Mouse (Mus musculus): ENCODE results near the gene Slc22a21. TPM values are rescaled to one million over a fixed set of nuclear protein-coding genes. Genes with fewer than 3 reads are reported as not detected.
"Not testable (repeated sequence)": the region's sequence is repeated elsewhere in the genome, so short reads cannot be mapped to it uniquely, and the experiment has no call there.

The Slc22a21 gene
- polyA plus RNA-seq, 1 experiment = 0.29 TPM

GRCm38 (mm10) chr11:54002147-54002760 is 22.1 kb upstream of the Slc22a21 start:
- Histone ChIP-seq H3K9me3 (no peaks in the 10 kb centered on the region), H3K36me3 (replicated peaks; ENCODE audit: low read length) (no peaks in the 10 kb centered on the region), H3K4me1 (peaks cover 4% of the 10 kb centered on the region; the same call in 1 of the 2 replicates), H3K4me3 (replicated peaks) (no peak overlapping the region), H3K27me3 (replicated peaks) (peaks cover 48% of the 10 kb centered on the region)
- TF ChIP-seq GATA1 (IDR thresholded peaks at IDR 0.05; ENCODE audit: borderline replicate concordance, low read length) = no peak

DNA sequence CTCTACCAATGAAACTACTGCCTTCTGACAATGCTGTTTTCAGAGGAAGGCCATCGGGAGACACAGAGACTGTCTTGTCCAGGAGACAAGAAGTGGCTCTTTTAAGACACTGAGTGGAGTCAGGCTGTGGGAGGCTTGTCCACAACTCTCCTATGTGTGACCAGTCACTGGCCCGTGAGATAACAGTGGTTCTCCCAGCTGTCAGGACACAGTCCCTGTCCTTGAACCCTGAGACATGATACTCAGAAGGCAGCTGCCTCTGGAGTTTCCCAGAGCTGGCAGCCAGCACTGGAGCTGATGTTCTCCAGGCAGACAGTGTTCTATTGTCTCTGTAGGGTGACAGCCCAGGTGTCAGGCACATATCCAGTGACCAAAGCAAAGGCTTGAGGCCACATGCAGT is 17.5 kb upstream of the Slc22a21 start:
- no peak overlapping the region for H3K4me3 ChIP-seq (replicated peaks)
- TF ChIP-seq GATA1 (IDR thresholded peaks at IDR 0.05; ENCODE audit: borderline replicate concordance, low read length) (no peak), FLI1 (IDR thresholded peaks at IDR 0.05; ENCODE audit: low read length) (no peak)
- H3K4me1 ChIP-seq = peaks cover 4% of the 10 kb centered on the region; the same call in 1 of the 2 replicates
- H3K27me3 ChIP-seq (replicated peaks) = peaks cover 48% of the 10 kb centered on the region
- no peaks in the 10 kb centered on the region for H3K36me3 ChIP-seq (replicated peaks; ENCODE audit: low read length)
- no peaks in the 10 kb centered on the region for H3K9me3 ChIP-seq

- TF ChIP-seq GATA1 (IDR thresholded peaks at IDR 0.05; ENCODE audit: borderline replicate concordance, low read length) (no peak), FLI1 (IDR thresholded peaks at IDR 0.05; ENCODE audit: low read length) (no peak)
- no peaks in the 10 kb centered on the region for H3K4me1 ChIP-seq
- H3K36me3 ChIP-seq (replicated peaks; ENCODE audit: low read length) = no peaks in the 10 kb centered on the region
- H3K27me3 ChIP-seq (replicated peaks) = peaks cover 30% of the 10 kb centered on the region
- H3K4me3 ChIP-seq (replicated peaks) = no peak overlapping the region
- H3K9me3 ChIP-seq = no peaks in the 10 kb centered on the region
Observed at GRCm38 (mm10) chr11:53992264-53992663, 12.1 kb upstream of the Slc22a21 start.

- H3K4me1 ChIP-seq = no peaks in the 10 kb centered on the region
- H3K27me3 ChIP-seq (replicated peaks) = peaks cover 27% of the 10 kb centered on the region
- no peaks in the 10 kb centered on the region for H3K36me3 ChIP-seq (replicated peaks; ENCODE audit: low read length)
- H3K9me3 ChIP-seq = no peaks in the 10 kb centered on the region
- TF ChIP-seq FLI1 (IDR thresholded peaks at IDR 0.05; ENCODE audit: low read length) (no peak), GATA1 (IDR thresholded peaks at IDR 0.05; ENCODE audit: borderline replicate concordance, low read length) (no peak)
- no peak overlapping the region for H3K4me3 ChIP-seq (replicated peaks)
Observed at GRCm38 (mm10) chr11:53989232-53989631, 9.1 kb upstream of the Slc22a21 start.

- no peak overlapping the region for H3K4me3 ChIP-seq (replicated peaks)
- peaks cover 23% of the 10 kb centered on the region for H3K27me3 ChIP-seq (replicated peaks)
- H3K4me1 ChIP-seq = no peaks in the 10 kb centered on the region
- H3K36me3 ChIP-seq (replicated peaks; ENCODE audit: low read length) = no peaks in the 10 kb centered on the region
- TF ChIP-seq FLI1 (IDR thresholded peaks at IDR 0.05; ENCODE audit: low read length) (no peak), GATA1 (IDR thresholded peaks at IDR 0.05; ENCODE audit: borderline replicate concordance, low read length) (no peak)
- no peaks in the 10 kb centered on the region for H3K9me3 ChIP-seq
Observed at GRCm38 (mm10) chr11:53988081-53988480, 7.9 kb upstream of the Slc22a21 start.

DNA sequence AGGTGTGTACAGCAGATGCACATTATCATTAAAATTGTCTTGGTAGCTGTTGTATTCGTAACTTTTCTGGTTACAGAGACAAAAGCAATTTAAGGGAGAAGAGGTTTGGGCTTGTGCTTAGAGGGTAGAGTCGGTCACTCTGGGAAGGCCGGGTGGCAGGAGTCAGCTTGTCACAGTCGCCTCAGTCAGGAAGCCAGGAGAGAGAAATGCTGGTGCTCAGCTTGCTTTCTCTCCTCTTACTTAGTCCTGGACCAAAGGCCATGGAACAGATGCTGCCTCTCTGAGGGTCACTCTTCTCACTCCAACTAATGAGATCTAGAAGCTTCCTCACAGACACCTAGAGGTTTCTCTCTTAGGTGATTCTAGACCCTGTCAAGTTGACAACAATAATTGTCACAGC is 1.3 kb upstream of the Slc22a21 start:
- TF ChIP-seq FLI1 (IDR thresholded peaks at IDR 0.05; ENCODE audit: low read length) = no peak
- no peak for TF ChIP-seq GATA1 (IDR thresholded peaks at IDR 0.05; ENCODE audit: borderline replicate concordance, low read length)
- no peak overlapping the region for H3K4me3 ChIP-seq (replicated peaks)
- H3K27me3 ChIP-seq (replicated peaks) = peaks cover 19% of the 10 kb centered on the region
- no peaks in the 10 kb centered on the region for H3K9me3 ChIP-seq
- H3K36me3 ChIP-seq (replicated peaks; ENCODE audit: low read length) = no peaks in the 10 kb centered on the region
- H3K4me1 ChIP-seq = peaks cover 27% of the 10 kb centered on the region

DNA sequence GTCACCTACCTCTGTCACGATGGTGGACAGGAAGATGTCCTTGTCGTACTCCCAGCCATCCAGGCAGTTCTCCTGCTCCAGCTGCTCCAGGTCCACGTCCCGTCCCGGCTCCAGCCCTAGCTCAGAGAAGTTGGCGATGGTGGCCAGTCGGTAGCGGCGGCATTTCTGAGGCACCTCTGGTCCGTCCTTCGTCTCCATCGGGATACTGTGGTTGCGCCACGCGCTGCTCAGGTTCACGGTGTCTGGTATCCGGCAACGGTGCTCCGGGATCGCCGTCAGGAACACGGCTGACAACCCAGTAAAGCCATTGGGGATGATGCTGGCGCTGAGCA is 710 bp downstream of the Slc22a21 start:
- not testable (repeated sequence) for H3K9me3 ChIP-seq; H3K36me3 ChIP-seq (replicated peaks; ENCODE audit: low read length)
- H3K4me3 ChIP-seq (replicated peaks) = peak overlapping the region; percentile 91
- H3K27me3 ChIP-seq (replicated peaks) = peaks cover 12% of the 10 kb centered on the region
- peaks cover 27% of the 10 kb centered on the region for H3K4me1 ChIP-seq

- TF ChIP-seq GATA1 (IDR thresholded peaks at IDR 0.05; ENCODE audit: borderline replicate concordance, low read length) (no peak), FLI1 (IDR thresholded peaks at IDR 0.05; ENCODE audit: low read length) (no peak)
- H3K27me3 ChIP-seq (replicated peaks) = peaks cover 14% of the 10 kb centered on the region
- H3K36me3 ChIP-seq (replicated peaks; ENCODE audit: low read length) = peaks cover 2% of the 10 kb centered on the region
- H3K4me3 ChIP-seq (replicated peaks) = no peak overlapping the region
- H3K9me3 ChIP-seq = 0 out of 2 replicates have a peak, but pooled peaks cover 4% of the 10 kb centered on the region
- H3K4me1 ChIP-seq = peaks cover 27% of the 10 kb centered on the region
Observed at GRCm38 (mm10) chr11:53977672-53978071, 2.5 kb downstream of the Slc22a21 start.

DNA sequence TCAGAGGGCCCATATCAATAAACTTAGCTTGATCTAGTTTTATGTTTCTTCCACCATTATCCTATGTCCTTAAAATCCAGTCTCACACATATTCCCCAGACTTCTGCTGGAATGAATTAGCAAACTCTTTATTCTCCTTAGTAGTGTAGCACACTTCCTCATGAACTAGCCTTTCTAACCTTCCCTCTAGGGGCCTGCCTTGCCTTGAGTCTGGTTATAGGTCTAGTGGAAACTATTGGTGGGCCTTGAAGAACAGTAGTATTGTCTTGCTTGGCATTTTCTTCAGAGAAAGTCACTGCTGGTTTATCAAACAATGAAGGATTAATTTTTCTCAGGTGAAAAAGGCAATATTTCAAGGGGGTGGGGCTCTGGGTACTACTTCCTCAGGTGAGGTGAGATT is 4.6 kb downstream of the Slc22a21 start:
- Histone ChIP-seq H3K4me3 (replicated peaks) (no peak overlapping the region), H3K9me3 (0 out of 2 replicates have a peak, but pooled peaks cover 5% of the 10 kb centered on the region), H3K36me3 (replicated peaks; ENCODE audit: low read length) (peaks cover 2% of the 10 kb centered on the region), H3K27me3 (replicated peaks) (peaks cover 15% of the 10 kb centered on the region), H3K4me1 (peaks cover 27% of the 10 kb centered on the region)
- no peak for TF ChIP-seq GATA1 (IDR thresholded peaks at IDR 0.05; ENCODE audit: borderline replicate concordance, low read length)
- no peak for TF ChIP-seq FLI1 (IDR thresholded peaks at IDR 0.05; ENCODE audit: low read length)

DNA sequence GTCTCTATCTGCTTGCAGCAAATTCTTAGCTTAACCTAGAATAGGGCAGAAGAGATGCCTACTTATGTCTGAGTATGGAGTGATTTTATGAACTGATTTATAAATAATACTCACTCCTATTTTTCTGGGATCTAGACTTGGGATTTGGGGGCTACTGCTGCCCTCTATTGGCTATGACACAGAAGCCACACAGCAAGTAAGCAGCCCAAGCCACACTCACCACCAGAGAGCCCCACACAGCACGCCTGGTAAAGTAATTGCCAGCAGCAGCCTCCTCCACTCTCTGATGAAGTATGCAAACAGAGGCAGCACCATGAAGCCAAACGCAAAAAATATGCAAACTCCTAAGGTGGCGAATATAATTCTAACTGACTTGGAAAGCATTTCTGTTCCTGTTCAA is 21.1 kb downstream of the Slc22a21 start:
- no peaks in the 10 kb centered on the region for H3K27me3 ChIP-seq (replicated peaks)
- peaks cover 2% of the 10 kb centered on the region for H3K36me3 ChIP-seq (replicated peaks; ENCODE audit: low read length)
- TF ChIP-seq FLI1 (IDR thresholded peaks at IDR 0.05; ENCODE audit: low read length) = no peak
- TF ChIP-seq GATA1 (IDR thresholded peaks at IDR 0.05; ENCODE audit: borderline replicate concordance, low read length) = no peak
- peaks cover 11% of the 10 kb centered on the region for H3K4me1 ChIP-seq
- no peaks in the 10 kb centered on the region for H3K9me3 ChIP-seq
- H3K4me3 ChIP-seq (replicated peaks) = no peak overlapping the region

DNA sequence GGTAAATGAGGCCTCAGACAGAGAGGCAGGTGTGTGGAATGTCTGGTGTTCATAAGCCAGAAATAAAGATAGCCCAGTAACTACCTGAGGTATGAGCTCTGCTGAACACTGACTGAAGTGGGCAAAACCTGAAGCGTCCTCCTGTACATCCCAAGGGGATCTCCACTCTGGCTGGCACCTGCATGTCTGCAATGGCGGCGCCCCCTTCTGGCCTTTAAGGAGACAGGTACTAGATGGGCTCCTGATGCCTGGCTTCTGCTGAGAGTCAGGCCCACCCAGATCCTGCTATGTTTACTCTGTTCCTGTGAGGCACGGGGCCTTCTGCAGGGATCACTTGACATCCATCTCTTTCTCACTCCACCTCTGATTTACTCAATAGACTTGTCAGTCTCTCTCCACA is 22.0 kb downstream of the Slc22a21 start:
- not testable (repeated sequence) for H3K4me3 ChIP-seq (replicated peaks); H3K9me3 ChIP-seq; H3K27me3 ChIP-seq (replicated peaks); H3K36me3 ChIP-seq (replicated peaks; ENCODE audit: low read length)
- peaks cover 11% of the 10 kb centered on the region for H3K4me1 ChIP-seq

Measured in megakaryocyte, embryonic 14.5 days (primary cell).